Mouse (Mus musculus): ENCODE data around the gene Gm884.

The Gm884 gene

DNA sequence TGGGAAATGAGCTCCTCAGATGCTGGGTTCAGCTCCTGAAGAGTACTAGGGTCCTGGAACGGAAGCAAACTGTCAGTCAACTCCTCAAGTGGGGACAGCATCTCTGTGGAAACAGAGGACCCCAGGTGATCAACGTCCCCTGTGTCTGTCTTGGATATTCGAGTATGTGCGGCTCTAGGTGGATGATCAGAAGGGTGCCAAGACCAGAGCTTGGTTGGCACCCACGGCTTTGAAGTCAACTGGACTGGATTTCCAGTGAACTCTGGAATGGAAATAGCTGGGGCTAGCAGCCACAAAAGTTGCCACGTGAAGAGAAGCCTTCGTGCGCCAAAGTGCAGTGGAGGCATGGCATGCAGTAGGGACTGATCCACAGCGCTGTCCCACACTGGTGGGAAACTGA is at the start of gene Gm884:
TSS of gene Gm884 (minus strand) at position 101 of the 400 bp plus-strand sequence.
- DNase-seq (ENCODE audit: low spot score), result no peak

DNA sequence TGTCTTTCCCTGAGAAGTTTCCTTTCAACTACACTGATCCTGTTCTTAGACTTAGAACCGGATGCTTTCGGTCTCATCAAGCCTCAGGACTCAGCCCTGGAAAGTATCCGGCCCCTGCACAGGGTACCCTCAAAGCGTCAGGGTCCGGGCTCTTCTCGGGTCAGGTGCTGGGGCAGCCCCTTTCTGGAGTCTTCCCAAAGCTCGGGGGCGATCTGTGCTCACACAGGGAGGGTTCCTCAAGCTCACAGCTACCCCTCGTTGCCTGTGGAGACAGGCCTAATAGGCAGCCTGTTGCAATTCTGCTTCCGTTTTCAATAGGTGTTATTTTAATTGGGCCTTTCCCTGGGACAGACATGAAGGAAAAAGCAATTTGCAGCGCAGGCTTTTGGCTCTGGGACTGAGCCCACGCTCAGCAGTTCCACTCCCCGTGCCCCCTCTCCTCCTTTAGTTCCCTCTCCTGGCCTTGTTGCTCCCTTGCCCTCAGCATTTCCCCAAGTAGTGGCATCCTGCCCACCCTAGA is 46.0 kb upstream of the Gm884 start:
- DNase-seq (ENCODE audit: low spot score), result no peak

DNA sequence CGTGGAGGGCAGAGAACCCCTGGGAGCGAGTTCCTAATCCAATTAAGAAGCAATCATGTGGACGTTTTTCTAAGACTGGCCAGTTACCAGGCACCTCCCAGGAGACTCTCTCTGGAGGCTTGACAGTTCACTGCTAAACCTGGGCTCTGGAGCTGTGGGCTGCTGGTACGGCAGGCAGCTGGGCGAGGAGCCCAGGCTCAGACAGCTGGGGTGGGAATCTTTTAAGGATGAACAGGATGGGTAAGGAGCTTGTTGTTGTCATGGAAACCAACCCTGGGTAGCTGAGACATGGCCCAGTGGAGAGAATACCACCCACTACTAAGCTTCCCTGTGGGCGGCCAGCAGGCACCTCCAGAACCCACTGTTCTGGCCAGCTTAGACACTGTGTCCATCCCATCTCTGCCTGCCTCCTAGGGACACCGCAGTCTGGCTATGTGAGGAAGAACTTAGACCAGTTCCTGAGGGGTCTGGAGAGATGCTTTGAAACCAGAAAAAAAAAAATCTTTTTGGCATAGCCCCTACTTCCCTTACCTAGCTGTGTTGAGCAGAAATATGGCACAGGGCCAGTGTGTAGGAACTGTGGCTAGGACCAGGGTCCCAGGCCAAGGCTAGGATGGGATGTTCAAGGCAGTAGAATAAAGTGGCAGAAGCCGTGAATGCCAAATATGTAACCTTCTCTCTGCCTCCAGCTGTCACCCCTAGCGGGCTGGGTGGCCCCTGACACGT is 45.4 kb upstream of the Gm884 start:
- DNase-seq (ENCODE audit: low spot score), result no peak

DNA sequence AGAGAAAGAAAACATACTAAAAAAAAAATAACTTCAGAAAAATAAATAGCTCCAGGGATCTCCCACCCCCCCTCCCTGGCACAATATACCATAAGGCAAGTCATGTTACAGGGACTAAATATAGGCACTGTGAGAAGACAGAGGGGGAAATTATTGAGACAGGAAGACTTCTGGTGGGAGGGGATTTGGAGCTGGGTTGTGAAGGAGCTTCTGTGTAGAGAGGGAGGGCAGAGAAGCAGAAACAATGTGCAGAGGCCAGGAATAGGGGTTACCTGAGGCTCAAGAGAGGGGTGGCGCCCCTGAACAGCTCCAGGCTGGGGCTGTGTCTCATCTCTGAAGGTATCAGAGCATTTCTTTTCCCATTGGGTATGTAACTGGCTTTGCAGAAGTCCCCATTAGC is 44.8 kb upstream of the Gm884 start:
- DNase-seq (ENCODE audit: low spot score), result no peak

DNA sequence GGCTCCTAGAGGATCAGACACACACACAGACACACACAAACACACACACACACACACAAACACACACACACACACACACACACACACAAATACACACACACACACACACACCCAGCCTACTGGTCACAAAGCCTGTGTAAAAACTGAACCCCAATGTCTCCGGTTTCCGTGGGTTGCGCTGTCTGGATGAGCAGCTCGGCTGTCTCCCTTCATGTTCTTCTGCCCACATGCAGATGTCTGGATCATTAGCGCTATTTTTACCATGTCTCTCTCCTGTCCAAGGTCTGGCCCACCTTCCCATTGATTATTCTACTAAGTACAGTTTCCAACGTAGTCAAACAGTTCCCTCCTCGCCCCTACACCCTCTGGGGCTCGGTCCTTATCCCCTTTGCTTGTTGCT is 42.2 kb upstream of the Gm884 start:
- DNase-seq (ENCODE audit: low spot score), result no peak

DNA sequence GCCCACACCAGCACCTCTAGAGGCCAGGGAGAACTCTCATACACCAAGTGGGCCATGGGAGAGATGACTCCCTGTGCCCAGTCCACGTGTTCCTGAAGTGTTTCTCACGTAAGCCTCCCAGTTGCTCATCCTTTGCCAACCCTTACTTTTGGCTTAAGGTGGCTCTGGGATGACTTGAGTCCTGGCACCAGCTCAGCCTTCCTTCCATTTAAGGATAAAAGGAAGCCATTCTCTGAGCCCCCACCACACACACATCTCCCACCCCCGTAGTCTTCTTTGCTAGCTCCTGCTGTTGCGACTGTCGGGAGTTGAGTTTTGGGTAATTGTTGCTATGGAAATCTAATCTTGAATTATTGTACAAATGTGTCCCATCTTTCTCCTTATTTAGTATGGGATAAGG is 41.6 kb upstream of the Gm884 start:
- DNase-seq (ENCODE audit: low spot score), result no peak

GRCm38 (mm10) chr11:103661863-103662262 is 40.9 kb upstream of the Gm884 start:
- no peak for DNase-seq (ENCODE audit: low spot score)

DNA sequence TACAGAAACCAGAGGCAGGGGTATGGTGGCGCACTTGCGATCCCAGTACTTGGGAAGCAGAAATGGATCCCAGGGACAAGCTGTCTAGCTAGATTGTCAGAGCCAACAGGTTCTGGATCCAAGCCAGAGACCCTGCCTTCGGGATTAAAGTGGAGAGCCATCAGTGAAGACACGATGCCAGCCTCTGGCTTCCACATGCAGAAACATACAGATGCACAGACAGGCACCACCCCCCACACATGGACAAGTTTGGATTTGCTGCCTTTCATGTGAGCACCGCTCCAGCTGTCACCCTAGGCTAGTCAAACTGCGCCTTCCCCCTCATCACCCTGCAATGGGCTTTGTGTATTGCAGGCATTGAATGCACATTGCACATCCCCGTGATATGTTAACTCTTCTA is 37.2 kb upstream of the Gm884 start:
- DNase-seq (ENCODE audit: low spot score), result no peak

DNA sequence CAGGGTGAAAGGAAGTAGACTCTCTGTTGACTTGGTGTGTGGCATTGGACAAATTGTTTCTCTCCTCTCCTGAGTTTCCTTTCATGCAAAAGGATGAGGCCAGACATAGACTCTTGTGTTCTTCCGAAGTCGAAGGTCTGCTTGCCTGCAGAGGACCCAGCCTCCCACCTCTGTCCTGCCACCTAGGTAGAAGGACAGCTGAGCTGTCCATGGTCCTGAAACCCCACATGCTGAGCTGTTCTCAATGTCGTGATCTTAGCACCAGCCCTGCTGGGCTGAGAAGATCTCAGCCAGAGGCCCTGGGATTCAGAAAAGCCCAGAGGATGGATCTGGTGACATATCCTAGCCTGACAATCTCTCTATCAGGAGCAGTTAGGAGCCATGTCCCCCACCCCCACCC is 35.6 kb upstream of the Gm884 start:
- no peak for DNase-seq (ENCODE audit: low spot score)

- no peak for DNase-seq (ENCODE audit: low spot score)
Observed at GRCm38 (mm10) chr11:103653359-103653965, 32.5 kb upstream of the Gm884 start.

- no peak for DNase-seq (ENCODE audit: low spot score)
Observed at GRCm38 (mm10) chr11:103651426-103651825, 30.5 kb upstream of the Gm884 start.

GRCm38 (mm10) chr11:103649983-103650493 is 29.1 kb upstream of the Gm884 start:
- DNase-seq (ENCODE audit: low spot score), result no peak

DNA sequence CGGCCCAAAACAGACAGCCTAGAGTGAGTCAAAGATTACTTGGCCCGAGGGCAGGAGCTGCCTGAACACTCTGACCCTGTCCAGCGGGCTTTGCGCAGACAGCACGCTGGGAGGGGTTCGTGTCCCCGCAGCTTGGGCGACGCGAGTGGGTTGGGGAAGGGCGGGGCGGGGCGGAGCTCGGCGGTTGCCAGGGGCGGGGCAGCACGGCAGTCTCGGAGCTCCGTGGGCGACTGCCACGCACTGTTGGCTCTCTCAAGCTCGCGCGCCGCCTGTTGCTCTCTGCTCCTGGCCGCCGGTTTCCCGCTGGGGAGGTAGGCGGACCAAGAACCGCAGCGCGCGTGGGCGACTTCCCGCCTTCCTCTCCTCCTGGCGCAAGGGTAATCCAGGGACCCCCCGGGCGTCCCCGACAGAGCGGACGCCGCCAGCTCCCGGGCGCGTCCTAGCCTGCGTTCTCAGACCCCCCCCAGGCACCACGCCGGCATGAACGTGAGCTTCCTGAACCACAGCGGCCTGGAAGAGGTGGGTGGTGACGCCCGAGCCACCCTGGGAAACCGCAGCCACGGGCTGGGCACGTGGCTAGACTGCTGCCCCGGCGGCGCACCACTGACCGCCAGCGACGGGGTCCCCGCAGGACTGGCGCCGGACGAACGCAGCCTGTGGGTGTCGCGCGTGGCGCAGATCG is 28.5 kb upstream of the Gm884 start, which contains the start of gene Rprml:
TSS of gene Rprml (plus strand) at position 270 of the 682 bp plus-strand sequence.
- no peak for DNase-seq (ENCODE audit: low spot score)

GRCm38 (mm10) chr11:103648656-103649055 is 27.7 kb upstream of the Gm884 start:
- no peak for DNase-seq (ENCODE audit: low spot score)

GRCm38 (mm10) chr11:103647921-103648620 is 27.1 kb upstream of the Gm884 start:
- no peak for DNase-seq (ENCODE audit: low spot score)

- DNase-seq (ENCODE audit: low spot score), result no peak
Observed at GRCm38 (mm10) chr11:103646301-103646700, 25.4 kb upstream of the Gm884 start.

- DNase-seq (ENCODE audit: low spot score), result no peak
Observed at GRCm38 (mm10) chr11:103645731-103646130, 24.8 kb upstream of the Gm884 start.

GRCm38 (mm10) chr11:103643211-103643610 is 22.3 kb upstream of the Gm884 start:
- no peak for DNase-seq (ENCODE audit: low spot score)

GRCm38 (mm10) chr11:103639407-103639946 is 18.5 kb upstream of the Gm884 start:
- no peak for DNase-seq (ENCODE audit: low spot score)

DNA sequence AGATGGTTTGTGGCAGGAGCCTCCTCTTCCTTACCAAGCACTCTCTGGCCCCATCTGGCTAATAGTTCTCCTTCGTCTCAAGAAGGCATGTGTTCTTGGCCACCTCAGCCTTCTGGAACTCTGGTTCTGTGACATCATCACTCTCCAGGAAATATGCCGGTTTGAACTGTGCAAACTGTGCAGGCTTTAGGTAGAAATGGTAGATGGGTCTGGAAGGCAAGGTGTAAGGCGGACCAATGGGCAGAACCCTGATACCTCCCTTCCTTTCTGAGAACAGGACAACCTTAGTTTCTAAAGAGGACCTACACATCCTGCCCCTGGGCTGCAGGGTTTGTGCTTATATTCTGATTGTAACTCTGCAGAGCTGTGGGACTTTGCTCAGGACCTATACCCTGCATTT is 17.9 kb upstream of the Gm884 start, which contains the start of gene Lyzl6:
TSS of gene Lyzl6 (minus strand) at position 101 of the 400 bp plus-strand sequence.
- no peak for DNase-seq (ENCODE audit: low spot score)

- no peak for DNase-seq (ENCODE audit: low spot score)
Observed at GRCm38 (mm10) chr11:103636261-103636660, 15.3 kb upstream of the Gm884 start.

GRCm38 (mm10) chr11:103635481-103635880 is 14.5 kb upstream of the Gm884 start:
- DNase-seq (ENCODE audit: low spot score), result no peak
